Mouse (Mus musculus): ENCODE data around the gene Dgat2. TPM values are rescaled to one million over a fixed set of nuclear protein-coding genes. Genes with fewer than 3 reads are reported as not detected.

Dgat2 gene
- polyA plus RNA-seq, 1 experiment from 2014 or later: 17.3 TPM

- Histone ChIP-seq H3K4me1 (replicated peaks; ENCODE audit: control insufficient read depth, insufficient read depth, low read length) (0 out of 2 replicates have a peak, but pooled peaks cover 4% of the 10 kb centered on the region), H3K4me3 (replicated peaks; ENCODE audit: low read length) (peak overlapping the region; percentile 68), H3K27me3 (ENCODE audit: control insufficient read depth, insufficient read depth, low read length) (0 out of 2 replicates have a peak, but pooled peaks cover 8% of the 10 kb centered on the region), H3K27ac (no peak overlapping the region; the same call in 1 of the 2 replicates), H3K9me3 (ENCODE audit: control insufficient read depth, low read length) (no peaks in the 10 kb centered on the region), H3K36me3 (replicated peaks; ENCODE audit: control insufficient read depth, insufficient read depth) (no peaks in the 10 kb centered on the region), H3K4me2 (replicated peaks) (peak overlapping the region; percentile 79), H3K9ac (peak overlapping the region; percentile 76)
- ATAC-seq (ENCODE audit: low FRiP score) (no peak), DNase-seq (ENCODE audit: low spot score) (no peak)
- 20% methylated on average over 14 of the region's 14 CpGs for WGBS
Measured at GRCm38 (mm10) chr7:99181619-99182431, 694 bp downstream of the Dgat2 start.

- ATAC-seq (ENCODE audit: low FRiP score) (no peak), DNase-seq (ENCODE audit: low spot score) (no peak)
- Histone ChIP-seq H3K9ac (no peak overlapping the region), H3K4me3 (replicated peaks; ENCODE audit: low read length) (no peak overlapping the region), H3K4me1 (replicated peaks; ENCODE audit: control insufficient read depth, insufficient read depth, low read length) (0 out of 2 replicates have a peak, but pooled peaks cover 4% of the 10 kb centered on the region), H3K27me3 (ENCODE audit: control insufficient read depth, insufficient read depth, low read length) (0 out of 2 replicates have a peak, but pooled peaks cover 8% of the 10 kb centered on the region), H3K36me3 (replicated peaks; ENCODE audit: control insufficient read depth, insufficient read depth) (no peaks in the 10 kb centered on the region), H3K27ac (no peak overlapping the region), H3K4me2 (replicated peaks) (no peak overlapping the region), H3K9me3 (ENCODE audit: control insufficient read depth, low read length) (no peaks in the 10 kb centered on the region)
- WGBS: 92% methylated on average over 1 of the region's 1 CpGs
Measured at GRCm38 (mm10) chr7:99180162-99180561, 2.4 kb downstream of the Dgat2 start.

GRCm38 (mm10) chr7:99179271-99179670, 3.2 kb downstream of the Dgat2 start:
- no peak overlapping the region for H3K27ac ChIP-seq
- no peak for DNase-seq (ENCODE audit: low spot score)
- 93% methylated on average over 9 of the region's 9 CpGs for WGBS
- no peak overlapping the region for H3K4me2 ChIP-seq (replicated peaks)
- H3K27me3 ChIP-seq (ENCODE audit: control insufficient read depth, insufficient read depth, low read length): 0 out of 2 replicates have a peak, but pooled peaks cover 8% of the 10 kb centered on the region
- H3K36me3 ChIP-seq (replicated peaks; ENCODE audit: control insufficient read depth, insufficient read depth): no peaks in the 10 kb centered on the region
- no peaks in the 10 kb centered on the region for H3K9me3 ChIP-seq (ENCODE audit: control insufficient read depth, low read length)
- no peak for ATAC-seq (ENCODE audit: low FRiP score)
- 0 out of 2 replicates have a peak, but pooled peaks cover 4% of the 10 kb centered on the region for H3K4me1 ChIP-seq (replicated peaks; ENCODE audit: control insufficient read depth, insufficient read depth, low read length)
- H3K4me3 ChIP-seq (replicated peaks; ENCODE audit: low read length): no peak overlapping the region
- H3K9ac ChIP-seq: no peak overlapping the region

GRCm38 (mm10) chr7:99177386-99177785, 5.1 kb downstream of the Dgat2 start:
- Histone ChIP-seq H3K36me3 (replicated peaks; ENCODE audit: control insufficient read depth, insufficient read depth) (no peaks in the 10 kb centered on the region), H3K9me3 (ENCODE audit: control insufficient read depth, low read length) (no peaks in the 10 kb centered on the region), H3K4me2 (replicated peaks) (no peak overlapping the region), H3K4me1 (replicated peaks; ENCODE audit: control insufficient read depth, insufficient read depth, low read length) (0 out of 2 replicates have a peak, but pooled peaks cover 4% of the 10 kb centered on the region), H3K9ac (no peak overlapping the region), H3K27me3 (ENCODE audit: control insufficient read depth, insufficient read depth, low read length) (0 out of 2 replicates have a peak, but pooled peaks cover 8% of the 10 kb centered on the region), H3K4me3 (replicated peaks; ENCODE audit: low read length) (no peak overlapping the region), H3K27ac (no peak overlapping the region)
- DNase-seq (ENCODE audit: low spot score) (no peak), ATAC-seq (ENCODE audit: low FRiP score) (no peak)
- WGBS: 59% methylated on average over 5 of the region's 5 CpGs

GRCm38 (mm10) chr7:99175666-99176065, 6.9 kb downstream of the Dgat2 start:
- H3K9ac ChIP-seq: no peak overlapping the region
- H3K36me3 ChIP-seq (replicated peaks; ENCODE audit: control insufficient read depth, insufficient read depth): no peaks in the 10 kb centered on the region
- H3K27ac ChIP-seq: no peak overlapping the region
- H3K4me2 ChIP-seq (replicated peaks): no peak overlapping the region
- no peaks in the 10 kb centered on the region for H3K9me3 ChIP-seq (ENCODE audit: control insufficient read depth, low read length)
- WGBS: 93% methylated on average over 9 of the region's 9 CpGs
- 0 out of 2 replicates have a peak, but pooled peaks cover 2% of the 10 kb centered on the region for H3K4me1 ChIP-seq (replicated peaks; ENCODE audit: control insufficient read depth, insufficient read depth, low read length)
- ATAC-seq (ENCODE audit: low FRiP score): no peak
- H3K4me3 ChIP-seq (replicated peaks; ENCODE audit: low read length): no peak overlapping the region
- no peak for DNase-seq (ENCODE audit: low spot score)
- H3K27me3 ChIP-seq (ENCODE audit: control insufficient read depth, insufficient read depth, low read length): no peaks in the 10 kb centered on the region

- H3K36me3 ChIP-seq (replicated peaks; ENCODE audit: control insufficient read depth, insufficient read depth): no peaks in the 10 kb centered on the region
- H3K4me3 ChIP-seq (replicated peaks; ENCODE audit: low read length): no peak overlapping the region
- 90% methylated on average over 11 of the region's 11 CpGs for WGBS
- no peaks in the 10 kb centered on the region for H3K27me3 ChIP-seq (ENCODE audit: control insufficient read depth, insufficient read depth, low read length)
- H3K4me1 ChIP-seq (replicated peaks; ENCODE audit: control insufficient read depth, insufficient read depth, low read length): no peaks in the 10 kb centered on the region
- ATAC-seq (ENCODE audit: low FRiP score) (no peak), DNase-seq (ENCODE audit: low spot score) (no peak)
- H3K27ac ChIP-seq: no peak overlapping the region
- no peak overlapping the region for H3K4me2 ChIP-seq (replicated peaks)
- H3K9ac ChIP-seq: no peak overlapping the region
- no peaks in the 10 kb centered on the region for H3K9me3 ChIP-seq (ENCODE audit: control insufficient read depth, low read length)
Measured at GRCm38 (mm10) chr7:99175118-99175517, 7.4 kb downstream of the Dgat2 start.

- Histone ChIP-seq H3K4me3 (replicated peaks; ENCODE audit: low read length) (no peak overlapping the region), H3K27me3 (ENCODE audit: control insufficient read depth, insufficient read depth, low read length) (no peaks in the 10 kb centered on the region), H3K27ac (no peak overlapping the region), H3K9ac (no peak overlapping the region), H3K4me1 (replicated peaks; ENCODE audit: control insufficient read depth, insufficient read depth, low read length) (no peaks in the 10 kb centered on the region), H3K36me3 (replicated peaks; ENCODE audit: control insufficient read depth, insufficient read depth) (no peaks in the 10 kb centered on the region), H3K9me3 (ENCODE audit: control insufficient read depth, low read length) (no peaks in the 10 kb centered on the region), H3K4me2 (replicated peaks) (no peak overlapping the region)
- no peak for ATAC-seq (ENCODE audit: low FRiP score)
- WGBS: 60% methylated on average over 4 of the region's 4 CpGs
- DNase-seq (ENCODE audit: low spot score): no peak
Measured at GRCm38 (mm10) chr7:99174006-99174405, 8.5 kb downstream of the Dgat2 start.

- Histone ChIP-seq H3K27me3 (ENCODE audit: control insufficient read depth, insufficient read depth, low read length) (no peaks in the 10 kb centered on the region), H3K36me3 (replicated peaks; ENCODE audit: control insufficient read depth, insufficient read depth) (no peaks in the 10 kb centered on the region), H3K4me2 (replicated peaks) (no peak overlapping the region), H3K4me3 (replicated peaks; ENCODE audit: low read length) (no peak overlapping the region), H3K4me1 (replicated peaks; ENCODE audit: control insufficient read depth, insufficient read depth, low read length) (no peaks in the 10 kb centered on the region), H3K27ac (no peak overlapping the region), H3K9me3 (ENCODE audit: control insufficient read depth, low read length) (no peaks in the 10 kb centered on the region), H3K9ac (no peak overlapping the region)
- 79% methylated on average over 6 of the region's 6 CpGs for WGBS
- no peak for ATAC-seq (ENCODE audit: low FRiP score)
- DNase-seq (ENCODE audit: low spot score): no peak
Measured at GRCm38 (mm10) chr7:99172898-99173297, 9.6 kb downstream of the Dgat2 start.

GRCm38 (mm10) chr7:99171730-99172463, 10.6 kb downstream of the Dgat2 start:
- Histone ChIP-seq H3K4me1 (replicated peaks; ENCODE audit: control insufficient read depth, insufficient read depth, low read length) (no peaks in the 10 kb centered on the region), H3K27ac (no peak overlapping the region), H3K4me3 (replicated peaks; ENCODE audit: low read length) (no peak overlapping the region), H3K9ac (no peak overlapping the region), H3K27me3 (ENCODE audit: control insufficient read depth, insufficient read depth, low read length) (no peaks in the 10 kb centered on the region), H3K9me3 (ENCODE audit: control insufficient read depth, low read length) (no peaks in the 10 kb centered on the region), H3K4me2 (replicated peaks) (no peak overlapping the region), H3K36me3 (replicated peaks; ENCODE audit: control insufficient read depth, insufficient read depth) (no peaks in the 10 kb centered on the region)
- DNase-seq (ENCODE audit: low spot score): no peak
- no peak for ATAC-seq (ENCODE audit: low FRiP score)
- 73% methylated on average over 10 of the region's 10 CpGs for WGBS

All from hindbrain, embryonic 14.5 days (tissue).